Mouse (Mus musculus): ENCODE data around the gene Rab29. TPM values are rescaled to one million over a fixed set of nuclear protein-coding genes. Genes with fewer than 3 reads are reported as not detected.
"Not testable (repeated sequence)": the region's sequence is repeated elsewhere in the genome, so short reads cannot be mapped to it uniquely, and the experiment has no call there.

Gene Rab29
- 42.3 and 49.6 TPM in 2 replicates for polyA plus RNA-seq (2012; rRNA removed)

- Histone ChIP-seq H3K27me3 (ENCODE audit: control insufficient read depth, insufficient read depth, low read length) (no peaks in the 10 kb centered on the region), H3K4me1 (replicated peaks; ENCODE audit: control insufficient read depth, insufficient read depth, low read length) (peaks cover 8% of the 10 kb centered on the region), H3K4me3 (ENCODE audit: control insufficient read depth, insufficient read depth, low read length) (peak within 1 kb of the TSS; percentile 99), H3K27ac (ENCODE audit: control insufficient read depth, insufficient read depth, low read length) (peak within 1 kb of the TSS; percentile 53; the same call in 1 of the 2 replicates), H3K36me3 (ENCODE audit: control insufficient read depth, insufficient read depth, low read length) (peaks cover 8% of the 10 kb centered on the region; the same call in 1 of the 2 replicates)
- TF ChIP-seq POLR2A (IDR thresholded peaks at IDR 0.05; ENCODE audit: control insufficient read depth, extremely low read depth, insufficient read depth, low read length, poor library complexity) (no peak), CTCF (IDR thresholded peaks at IDR 0.05; ENCODE audit: borderline replicate concordance, control insufficient read depth, extremely low read depth, insufficient read depth, low read length, poor library complexity) (peak; percentile 95)
- under 1% methylated on average over 46 of the region's 46 CpGs for WGBS
- DNase-seq, result peak; percentile 89
Observed at GRCm38 (mm10) chr1:131867093-131867945, at the start of gene Rab29. Gene Rab29, plus strand, starts transcription at chr1:131867224.

DNA sequence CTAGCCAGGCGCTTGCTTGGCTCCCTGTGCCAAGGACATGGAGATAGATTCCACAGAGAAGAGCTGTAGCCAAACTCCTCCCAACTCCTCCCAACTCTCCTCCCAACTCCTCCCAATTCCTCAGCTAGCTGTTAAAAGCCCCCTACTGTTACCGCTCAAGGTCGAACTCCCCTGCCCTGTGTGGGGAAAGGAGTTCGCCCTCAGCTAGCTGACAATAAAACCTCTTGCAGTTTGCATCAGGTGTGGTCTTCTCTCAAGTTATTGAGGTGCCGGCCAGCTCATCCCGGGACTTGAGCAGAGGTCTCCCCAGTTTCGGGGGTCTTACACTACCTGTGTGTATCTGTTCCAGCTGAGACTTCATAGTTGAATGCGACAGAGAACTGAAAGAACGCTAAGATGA is 46.7 kb upstream of the Rab29 start:
- not testable (repeated sequence) for H3K27me3 ChIP-seq (ENCODE audit: control insufficient read depth, insufficient read depth, low read length); H3K36me3 ChIP-seq (ENCODE audit: control insufficient read depth, insufficient read depth, low read length); H3K27ac ChIP-seq (ENCODE audit: control insufficient read depth, insufficient read depth, low read length); H3K4me1 ChIP-seq (replicated peaks; ENCODE audit: control insufficient read depth, insufficient read depth, low read length); H3K4me3 ChIP-seq (ENCODE audit: control insufficient read depth, insufficient read depth, low read length); DNase-seq
- 92% methylated on average over 9 of the region's 9 CpGs for WGBS

GRCm38 (mm10) chr1:131820887-131821328 is 46.1 kb upstream of the Rab29 start:
- Histone ChIP-seq H3K27me3 (ENCODE audit: control insufficient read depth, insufficient read depth, low read length) (no peaks in the 10 kb centered on the region), H3K4me3 (ENCODE audit: control insufficient read depth, insufficient read depth, low read length) (no peak overlapping the region), H3K27ac (ENCODE audit: control insufficient read depth, insufficient read depth, low read length) (no peak overlapping the region), H3K36me3 (ENCODE audit: control insufficient read depth, insufficient read depth, low read length) (no peaks in the 10 kb centered on the region), H3K4me1 (replicated peaks; ENCODE audit: control insufficient read depth, insufficient read depth, low read length) (0 out of 2 replicates have a peak, but pooled peaks cover 2% of the 10 kb centered on the region)
- no peak for DNase-seq
- 70% methylated on average over 10 of the region's 10 CpGs for WGBS
- TF ChIP-seq CTCF (IDR thresholded peaks at IDR 0.05; ENCODE audit: borderline replicate concordance, control insufficient read depth, extremely low read depth, insufficient read depth, low read length, poor library complexity), result no peak
- no peak for TF ChIP-seq POLR2A (IDR thresholded peaks at IDR 0.05; ENCODE audit: control insufficient read depth, extremely low read depth, insufficient read depth, low read length, poor library complexity)

DNA sequence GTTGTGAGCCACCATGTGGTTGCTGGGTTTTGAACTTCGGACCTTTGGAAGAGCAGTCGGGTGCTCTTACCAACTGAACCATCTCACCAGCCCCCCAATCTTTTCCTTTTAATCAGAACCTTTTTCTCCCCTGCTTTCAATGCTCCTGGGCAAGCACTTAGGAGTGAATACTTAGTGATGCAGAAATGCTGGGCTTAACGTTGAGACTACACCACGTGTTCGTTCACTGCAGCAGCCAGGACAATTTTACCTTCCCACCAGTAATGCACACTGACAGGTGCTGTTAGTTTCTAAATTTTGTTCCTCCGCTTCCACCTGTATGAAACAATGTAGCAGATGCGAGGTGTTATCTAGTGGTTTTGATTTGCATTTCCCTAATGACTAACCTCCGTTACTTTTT is 44.7 kb upstream of the Rab29 start:
- no peak overlapping the region for H3K4me3 ChIP-seq (ENCODE audit: control insufficient read depth, insufficient read depth, low read length)
- no peak for TF ChIP-seq CTCF (IDR thresholded peaks at IDR 0.05; ENCODE audit: borderline replicate concordance, control insufficient read depth, extremely low read depth, insufficient read depth, low read length, poor library complexity)
- TF ChIP-seq POLR2A (IDR thresholded peaks at IDR 0.05; ENCODE audit: control insufficient read depth, extremely low read depth, insufficient read depth, low read length, poor library complexity), result no peak
- DNase-seq, result no peak
- no peak overlapping the region for H3K27ac ChIP-seq (ENCODE audit: control insufficient read depth, insufficient read depth, low read length)
- WGBS, result 88% methylated on average over 8 of the region's 8 CpGs
- H3K36me3 ChIP-seq (ENCODE audit: control insufficient read depth, insufficient read depth, low read length), result no peaks in the 10 kb centered on the region
- H3K27me3 ChIP-seq (ENCODE audit: control insufficient read depth, insufficient read depth, low read length), result no peaks in the 10 kb centered on the region
- H3K4me1 ChIP-seq (replicated peaks; ENCODE audit: control insufficient read depth, insufficient read depth, low read length), result peaks cover 5% of the 10 kb centered on the region

- DNase-seq, result no peak
- no peak for TF ChIP-seq POLR2A (IDR thresholded peaks at IDR 0.05; ENCODE audit: control insufficient read depth, extremely low read depth, insufficient read depth, low read length, poor library complexity)
- Histone ChIP-seq H3K4me1 (replicated peaks; ENCODE audit: control insufficient read depth, insufficient read depth, low read length) (peaks cover 6% of the 10 kb centered on the region), H3K27me3 (ENCODE audit: control insufficient read depth, insufficient read depth, low read length) (no peaks in the 10 kb centered on the region), H3K36me3 (ENCODE audit: control insufficient read depth, insufficient read depth, low read length) (no peaks in the 10 kb centered on the region), H3K4me3 (ENCODE audit: control insufficient read depth, insufficient read depth, low read length) (no peak overlapping the region), H3K27ac (ENCODE audit: control insufficient read depth, insufficient read depth, low read length) (no peak overlapping the region)
- WGBS, result 100% methylated on average over 1 of the region's 1 CpGs
Observed at GRCm38 (mm10) chr1:131822856-131823492, 44.0 kb upstream of the Rab29 start.

GRCm38 (mm10) chr1:131823563-131823962 is 43.5 kb upstream of the Rab29 start:
- TF ChIP-seq CTCF (IDR thresholded peaks at IDR 0.05; ENCODE audit: borderline replicate concordance, control insufficient read depth, extremely low read depth, insufficient read depth, low read length, poor library complexity), result no peak
- TF ChIP-seq POLR2A (IDR thresholded peaks at IDR 0.05; ENCODE audit: control insufficient read depth, extremely low read depth, insufficient read depth, low read length, poor library complexity), result no peak
- Histone ChIP-seq H3K36me3 (ENCODE audit: control insufficient read depth, insufficient read depth, low read length) (no peaks in the 10 kb centered on the region), H3K4me3 (ENCODE audit: control insufficient read depth, insufficient read depth, low read length) (no peak overlapping the region), H3K4me1 (replicated peaks; ENCODE audit: control insufficient read depth, insufficient read depth, low read length) (peaks cover 6% of the 10 kb centered on the region), H3K27ac (ENCODE audit: control insufficient read depth, insufficient read depth, low read length) (no peak overlapping the region), H3K27me3 (ENCODE audit: control insufficient read depth, insufficient read depth, low read length) (no peaks in the 10 kb centered on the region)
- WGBS, result 70% methylated on average over 5 of the region's 5 CpGs
- DNase-seq, result no peak
